Mouse (Mus musculus) kidney, embryonic 14.5 days (tissue): ENCODE measurements around the gene St6galnac3. TPM values are rescaled to one million over a fixed set of nuclear protein-coding genes. Genes with fewer than 3 reads are reported as not detected.

Source experiments
- ATAC-seq: fragments of 200-750 bp; cut with Nextera tagmentation; 2 replicates; pipeline ENCODE4 v1.8.0; 2017; ENCODE audit warnings: moderate number of reproducible peaks, mild to moderate bottlenecking, moderate TSS enrichment, moderate library complexity; ENCODE audit not compliant: low FRiP score, low TSS enrichment
- H3K27ac ChIP-seq: fragments of 300-500 bp; sonication (generic); 2 replicates; pipeline ENCODE4 v1.5.1; 2014; ENCODE audit warnings: low read depth, mild to moderate bottlenecking, low read length, moderate library complexity, mixed read lengths
- H3K27me3 ChIP-seq: fragments of 300-500 bp; sonication (generic); 2 replicates; pipeline ENCODE4 v1.6.1; 2014; ENCODE audit warnings: mild to moderate bottlenecking, low read length; ENCODE audit not compliant: control insufficient read depth, insufficient read depth
- H3K36me3 ChIP-seq: fragments of 300-500 bp; sonication (generic); 2 replicates; pipeline ENCODE4 v1.6.1; 2014; ENCODE audit warnings: low read length, mixed read lengths; ENCODE audit not compliant: control insufficient read depth, insufficient read depth
- H3K4me1 ChIP-seq: fragments of 300-500 bp; sonication (generic); 2 replicates; pipeline ENCODE4 v1.6.1; 2014; ENCODE audit warnings: low read length, mixed read lengths; ENCODE audit not compliant: control insufficient read depth, insufficient read depth
- H3K4me2 ChIP-seq: fragments of 300-500 bp; sonication (generic); replicated peaks from 2 replicates; pipeline ENCODE4 v1.6.1; 2014; ENCODE audit warnings: low read depth, mild to moderate bottlenecking, low read length
- H3K4me3 ChIP-seq: fragments of 300-500 bp; sonication (generic); 2 replicates; pipeline ENCODE4 v1.5.1; 2014; ENCODE audit warnings: mild to moderate bottlenecking, low read length
- H3K9ac ChIP-seq: fragments of 300-500 bp; sonication (generic); 2 replicates; pipeline ENCODE4 v1.6.1; 2014; ENCODE audit warnings: low read depth, mild to moderate bottlenecking, low read length, moderate library complexity
- H3K9me3 ChIP-seq: fragments of 300-500 bp; sonication (generic); 2 replicates; pipeline ENCODE4 v1.6.1; 2016; ENCODE audit warnings: low read length; ENCODE audit not compliant: control insufficient read depth
- WGBS: fragments of 180-500 bp; shearing (Covaris S2); extraction: QIAGEN DNeasy Blood & Tissue Kit; methylation state at CpG from one replicate; pipeline ENCODE4 v1.1.7; 2014; 5-methylcytosine and 5-hydroxymethylcytosine counted together
- polyA plus RNA-seq: library from polyadenylated mRNA; unstranded; fragments of >200 nt; fragmentation: Nextera tagmentation; extraction: Ambion mirVana; gene quantifications from 2 replicates; pipeline ENCODE4 v1.2.1, GENCODE M21; 2014

St6galnac3 gene
- polyA plus RNA-seq, 1 experiment from 2014 or later, result 63.8 TPM

DNA sequence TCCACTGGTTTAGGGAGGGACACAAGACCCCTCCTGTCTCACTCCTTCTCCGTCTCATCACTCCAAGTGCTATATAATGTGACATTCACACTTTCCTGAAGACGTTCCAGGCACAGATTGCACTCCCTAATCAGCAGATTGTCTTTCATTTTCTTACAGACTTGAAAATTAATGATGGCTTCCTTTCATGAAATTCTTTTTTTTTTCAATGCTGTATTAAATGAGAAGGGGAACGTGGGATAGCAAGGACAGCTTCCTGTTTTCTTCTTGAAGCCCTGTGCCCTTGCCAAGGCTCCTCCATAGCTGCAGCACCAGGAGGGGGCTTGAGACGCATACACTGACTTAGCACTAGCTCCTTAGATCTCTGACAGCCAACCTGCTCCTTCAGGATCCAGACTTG, 188.7 kb downstream of the St6galnac3 start:
- H3K4me2 ChIP-seq, result no peak overlapping the region
- 61% methylated on average over 4 of the region's 4 CpGs for WGBS
- no peak for ATAC-seq
- no peak overlapping the region for H3K9ac ChIP-seq
- no peak overlapping the region for H3K27ac ChIP-seq
- no peak overlapping the region for H3K4me3 ChIP-seq
- H3K9me3 ChIP-seq, result no peaks in the 10 kb centered on the region
- no peaks in the 10 kb centered on the region for H3K4me1 ChIP-seq
- H3K27me3 ChIP-seq, result no peaks in the 10 kb centered on the region
- H3K36me3 ChIP-seq, result no peaks in the 10 kb centered on the region; the same call in 1 of the 2 replicates

DNA sequence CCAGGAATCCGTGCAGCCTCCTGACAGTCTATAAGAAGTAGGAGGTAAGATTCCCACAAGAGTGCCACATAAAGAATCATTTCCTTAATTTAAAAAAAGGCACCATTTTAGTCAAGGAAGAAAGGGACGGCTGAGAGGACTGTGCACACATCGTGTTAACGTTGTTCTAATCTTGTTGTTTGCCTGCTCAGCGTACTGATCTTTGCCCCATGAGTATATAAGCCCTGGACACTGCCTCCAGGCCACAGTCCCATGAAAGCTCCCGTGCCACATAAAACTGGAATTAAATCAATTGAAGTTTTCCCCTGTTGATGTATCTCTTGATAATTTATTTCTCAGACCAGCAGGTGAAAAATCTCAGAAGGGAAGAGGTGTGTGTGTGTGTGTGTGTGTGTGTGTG, 195.8 kb downstream of the St6galnac3 start:
- no peak for ATAC-seq
- Histone ChIP-seq H3K36me3 (no peaks in the 10 kb centered on the region), H3K27me3 (no peaks in the 10 kb centered on the region), H3K27ac (no peak overlapping the region), H3K4me1 (0 out of 2 replicates have a peak, but pooled peaks cover 4% of the 10 kb centered on the region), H3K9ac (no peak overlapping the region), H3K9me3 (no peaks in the 10 kb centered on the region), H3K4me3 (no peak overlapping the region), H3K4me2 (no peak overlapping the region)
- 65% methylated on average over 6 of the region's 6 CpGs for WGBS

DNA sequence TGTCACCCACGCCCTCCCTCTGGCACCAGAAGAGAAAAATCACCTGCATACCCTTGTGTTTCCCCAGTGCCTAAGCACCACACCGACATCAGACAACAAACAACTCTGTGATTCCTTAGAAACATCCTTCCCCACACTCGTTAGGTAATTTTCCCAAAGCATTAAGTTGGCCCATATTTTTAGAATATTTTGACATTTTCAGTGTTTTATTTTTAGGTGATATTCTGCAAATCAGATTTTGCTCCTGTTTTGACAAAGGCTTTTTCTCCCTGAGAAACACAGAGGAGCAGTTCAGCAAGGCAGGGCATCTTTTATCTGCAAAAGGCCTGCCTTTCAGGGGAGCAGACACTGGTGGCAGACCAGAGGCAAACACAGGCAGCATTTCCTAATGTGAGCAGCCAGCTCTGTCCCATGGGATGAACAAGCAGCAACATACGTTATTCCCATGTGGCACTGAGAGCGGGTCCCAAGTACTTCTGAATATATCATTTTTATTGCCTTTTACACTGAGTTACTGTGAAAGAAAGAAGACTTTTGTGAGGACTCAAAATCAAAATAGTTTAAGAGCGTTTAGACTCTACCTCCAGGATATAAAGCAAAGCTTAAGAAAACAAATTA, 199.7 kb downstream of the St6galnac3 start:
- peak; percentile 67; the same call in 1 of the 2 replicates for ATAC-seq
- Histone ChIP-seq H3K27ac (no peak overlapping the region), H3K9ac (no peak overlapping the region), H3K9me3 (no peaks in the 10 kb centered on the region), H3K36me3 (no peaks in the 10 kb centered on the region), H3K4me1 (no peaks in the 10 kb centered on the region), H3K4me3 (no peak overlapping the region), H3K27me3 (no peaks in the 10 kb centered on the region), H3K4me2 (no peak overlapping the region)
- 49% methylated on average over 6 of the region's 6 CpGs for WGBS

DNA sequence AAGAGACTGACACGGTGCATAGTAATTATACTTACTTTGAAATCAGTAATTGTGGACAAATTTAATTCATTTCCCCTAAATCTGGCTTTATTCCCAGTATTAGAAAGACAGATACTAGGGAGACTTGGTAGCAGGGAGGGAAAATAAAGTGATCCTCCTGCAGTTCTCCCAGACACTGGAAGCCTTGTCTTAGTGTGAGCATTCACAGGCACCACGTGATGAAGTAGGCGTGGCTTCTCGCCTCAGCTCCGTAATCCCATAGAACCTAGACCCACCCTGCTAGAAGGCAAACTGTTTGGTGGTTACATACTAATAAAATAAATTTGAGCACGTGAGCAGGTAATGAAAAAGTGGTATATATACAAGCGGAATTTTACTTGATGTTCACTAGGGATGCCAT, 208.1 kb downstream of the St6galnac3 start:
- no peaks in the 10 kb centered on the region for H3K36me3 ChIP-seq
- H3K4me2 ChIP-seq, result no peak overlapping the region
- H3K27ac ChIP-seq, result no peak overlapping the region
- H3K9me3 ChIP-seq, result 0 out of 2 replicates have a peak, but pooled peaks cover 7% of the 10 kb centered on the region
- no peak overlapping the region for H3K9ac ChIP-seq
- no peak for ATAC-seq
- WGBS, result 81% methylated on average over 7 of the region's 7 CpGs
- no peak overlapping the region for H3K4me3 ChIP-seq
- peaks cover 16% of the 10 kb centered on the region for H3K4me1 ChIP-seq
- no peaks in the 10 kb centered on the region for H3K27me3 ChIP-seq

DNA sequence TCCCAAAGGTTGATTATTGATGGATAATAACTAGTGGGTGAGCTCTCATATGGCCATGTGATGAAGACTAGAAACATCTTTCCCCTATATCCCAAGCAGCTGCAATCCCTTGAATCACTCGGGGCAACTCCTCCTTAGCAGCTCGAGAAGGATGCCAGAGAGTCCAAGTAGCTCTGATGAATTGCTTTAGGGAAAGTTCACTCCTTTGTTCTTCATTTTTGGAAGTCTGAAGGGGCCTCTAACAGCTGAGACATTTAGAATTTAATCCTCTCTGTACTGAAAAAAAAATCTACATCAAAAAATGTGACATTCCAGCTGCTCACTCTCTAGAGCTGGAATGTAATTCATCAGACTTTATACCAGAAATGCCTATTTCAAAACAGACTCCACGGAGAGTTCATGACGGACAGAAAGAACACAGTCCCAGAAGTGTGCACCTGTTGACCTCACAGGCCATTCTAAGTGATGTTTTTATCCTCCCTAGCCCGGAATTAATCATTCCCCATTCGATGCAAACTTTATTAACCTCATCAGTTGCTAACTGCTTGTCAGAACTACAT, 211.4 kb downstream of the St6galnac3 start:
- Histone ChIP-seq H3K27me3 (no peaks in the 10 kb centered on the region), H3K36me3 (no peaks in the 10 kb centered on the region), H3K27ac (no peak overlapping the region), H3K9me3 (no peaks in the 10 kb centered on the region), H3K4me3 (no peak overlapping the region), H3K9ac (no peak overlapping the region), H3K4me2 (no peak overlapping the region), H3K4me1 (peaks cover 19% of the 10 kb centered on the region)
- WGBS, result 27% methylated on average over 6 of the region's 6 CpGs
- 0 out of 2 replicates have a peak, but pooled peaks have one; percentile 11 for ATAC-seq

DNA sequence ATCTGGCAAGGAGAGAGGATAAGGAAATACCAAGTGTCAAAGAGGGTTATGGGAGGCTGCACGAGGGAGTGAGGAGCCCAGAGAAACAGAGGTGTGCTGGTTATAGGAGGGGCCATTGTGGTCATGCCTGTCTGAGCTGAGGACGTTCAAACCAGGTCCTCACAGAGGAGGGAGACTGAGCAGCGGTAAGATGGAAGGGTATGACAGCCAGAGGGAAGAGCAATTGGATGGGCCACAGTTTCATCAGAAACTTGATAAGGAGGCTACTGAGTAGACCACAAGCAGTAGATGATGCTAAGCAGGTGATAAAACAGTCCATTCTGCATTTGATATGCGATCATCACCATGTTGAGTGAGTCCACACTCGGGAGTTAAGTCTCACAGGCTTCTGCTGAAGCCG, 212.4 kb downstream of the St6galnac3 start:
- Histone ChIP-seq H3K4me1 (peaks cover 19% of the 10 kb centered on the region), H3K9ac (no peak overlapping the region), H3K4me3 (no peak overlapping the region), H3K4me2 (no peak overlapping the region), H3K36me3 (no peaks in the 10 kb centered on the region), H3K27ac (no peak overlapping the region), H3K9me3 (no peaks in the 10 kb centered on the region), H3K27me3 (no peaks in the 10 kb centered on the region)
- WGBS, result 47% methylated on average over 6 of the region's 6 CpGs
- ATAC-seq, result peak; percentile 29; the same call in 1 of the 2 replicates

DNA sequence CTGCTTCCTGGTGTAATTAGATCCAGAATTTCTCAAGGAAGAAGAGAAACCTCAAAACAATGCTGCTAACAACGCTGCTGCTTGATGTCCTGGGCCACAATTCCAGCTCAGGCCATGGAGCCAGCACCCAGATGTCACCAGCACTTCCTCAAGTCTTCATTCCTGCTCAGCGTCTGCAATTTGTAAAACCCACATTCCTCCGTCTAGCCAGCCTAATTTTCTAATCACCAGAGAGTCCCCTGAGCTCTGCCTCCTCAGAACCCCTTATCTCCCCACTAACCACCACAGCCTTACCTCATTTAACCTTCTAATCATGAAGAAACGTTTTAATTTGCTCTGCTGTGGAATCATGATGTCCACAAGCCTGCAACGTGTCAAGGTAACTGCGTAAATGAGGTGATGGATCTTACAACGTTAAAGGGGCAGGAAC, 213.8 kb downstream of the St6galnac3 start:
- WGBS, result 45% methylated on average over 7 of the region's 7 CpGs
- no peak for ATAC-seq
- no peak overlapping the region for H3K4me2 ChIP-seq

DNA sequence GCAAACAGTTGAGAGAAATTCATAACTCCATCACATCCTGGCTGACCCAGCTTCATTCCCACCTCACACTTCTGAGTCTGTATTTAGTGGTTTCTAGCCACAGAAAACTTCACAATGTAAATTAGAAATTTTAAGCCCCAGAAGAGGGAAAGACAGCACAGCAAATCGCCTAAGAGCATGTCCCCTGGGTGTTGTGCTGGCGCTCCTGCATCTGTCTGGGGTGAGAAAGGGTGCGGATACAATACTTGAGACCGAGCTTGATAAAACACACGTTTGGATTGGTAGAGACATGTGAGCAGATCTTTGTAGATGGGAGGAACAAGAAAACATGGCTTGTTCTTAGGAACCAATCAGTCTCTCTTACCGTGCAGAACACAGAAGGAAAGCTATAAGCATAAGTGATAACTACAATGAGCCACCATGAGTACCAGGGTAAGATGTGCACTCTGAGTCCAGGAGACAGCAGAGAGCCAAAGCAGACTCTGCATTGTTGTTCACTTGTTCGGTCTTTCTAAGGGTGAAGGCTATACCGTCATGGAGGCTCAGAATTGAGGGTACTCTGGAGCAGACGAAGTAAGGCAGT, 214.8 kb downstream of the St6galnac3 start:
- H3K4me3 ChIP-seq, result no peak overlapping the region
- H3K36me3 ChIP-seq, result no peaks in the 10 kb centered on the region
- H3K27me3 ChIP-seq, result no peaks in the 10 kb centered on the region
- ATAC-seq, result no peak
- peaks cover 19% of the 10 kb centered on the region for H3K4me1 ChIP-seq
- no peak overlapping the region for H3K9ac ChIP-seq
- no peak overlapping the region for H3K27ac ChIP-seq
- H3K4me2 ChIP-seq, result no peak overlapping the region
- WGBS, result 88% methylated on average over 9 of the region's 9 CpGs
- H3K9me3 ChIP-seq, result no peaks in the 10 kb centered on the region

More for the DNA sequence above, 213.8 kb downstream of the St6galnac3 start:
- H3K27ac ChIP-seq, result no peak overlapping the region
- H3K9ac ChIP-seq, result no peak overlapping the region
- no peaks in the 10 kb centered on the region for H3K9me3 ChIP-seq
- H3K4me3 ChIP-seq, result no peak overlapping the region
- no peaks in the 10 kb centered on the region for H3K27me3 ChIP-seq
- H3K36me3 ChIP-seq, result no peaks in the 10 kb centered on the region
- peaks cover 19% of the 10 kb centered on the region for H3K4me1 ChIP-seq

DNA sequence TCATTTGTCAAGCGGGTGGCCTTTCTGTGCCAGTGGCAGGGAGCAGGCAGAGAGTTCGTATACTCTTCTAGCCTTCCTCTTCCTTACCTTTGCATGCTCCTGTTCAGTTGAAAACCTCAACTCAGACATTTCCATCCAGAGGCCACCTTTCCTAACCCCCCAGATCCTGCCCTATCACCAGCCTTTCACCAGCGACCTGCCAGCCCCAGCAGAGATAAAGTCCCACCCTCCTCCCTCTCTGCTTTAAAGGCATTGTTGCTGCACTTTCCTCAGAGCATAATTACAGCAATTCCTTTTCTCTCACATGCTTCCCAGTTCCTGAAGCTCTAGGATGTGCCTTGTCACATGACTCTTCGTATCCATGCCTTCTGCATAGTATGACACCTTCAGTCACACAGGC, 215.3 kb downstream of the St6galnac3 start:
- no peak overlapping the region for H3K4me2 ChIP-seq
- peaks cover 19% of the 10 kb centered on the region for H3K4me1 ChIP-seq
- H3K4me3 ChIP-seq, result no peak overlapping the region
- no peaks in the 10 kb centered on the region for H3K9me3 ChIP-seq
- ATAC-seq, result no peak
- no peaks in the 10 kb centered on the region for H3K27me3 ChIP-seq
- H3K27ac ChIP-seq, result no peak overlapping the region
- H3K36me3 ChIP-seq, result no peaks in the 10 kb centered on the region
- H3K9ac ChIP-seq, result no peak overlapping the region
- 68% methylated on average over 4 of the region's 4 CpGs for WGBS
